Mouse (Mus musculus): Measurements from ENCODE around the gene Whamm. TPM values are rescaled to one million over a fixed set of nuclear protein-coding genes. Genes with fewer than 3 reads are reported as not detected.

Gene Whamm
- total RNA-seq (2023): 18.1 and 23.5 TPM in 2 replicates

DNA sequence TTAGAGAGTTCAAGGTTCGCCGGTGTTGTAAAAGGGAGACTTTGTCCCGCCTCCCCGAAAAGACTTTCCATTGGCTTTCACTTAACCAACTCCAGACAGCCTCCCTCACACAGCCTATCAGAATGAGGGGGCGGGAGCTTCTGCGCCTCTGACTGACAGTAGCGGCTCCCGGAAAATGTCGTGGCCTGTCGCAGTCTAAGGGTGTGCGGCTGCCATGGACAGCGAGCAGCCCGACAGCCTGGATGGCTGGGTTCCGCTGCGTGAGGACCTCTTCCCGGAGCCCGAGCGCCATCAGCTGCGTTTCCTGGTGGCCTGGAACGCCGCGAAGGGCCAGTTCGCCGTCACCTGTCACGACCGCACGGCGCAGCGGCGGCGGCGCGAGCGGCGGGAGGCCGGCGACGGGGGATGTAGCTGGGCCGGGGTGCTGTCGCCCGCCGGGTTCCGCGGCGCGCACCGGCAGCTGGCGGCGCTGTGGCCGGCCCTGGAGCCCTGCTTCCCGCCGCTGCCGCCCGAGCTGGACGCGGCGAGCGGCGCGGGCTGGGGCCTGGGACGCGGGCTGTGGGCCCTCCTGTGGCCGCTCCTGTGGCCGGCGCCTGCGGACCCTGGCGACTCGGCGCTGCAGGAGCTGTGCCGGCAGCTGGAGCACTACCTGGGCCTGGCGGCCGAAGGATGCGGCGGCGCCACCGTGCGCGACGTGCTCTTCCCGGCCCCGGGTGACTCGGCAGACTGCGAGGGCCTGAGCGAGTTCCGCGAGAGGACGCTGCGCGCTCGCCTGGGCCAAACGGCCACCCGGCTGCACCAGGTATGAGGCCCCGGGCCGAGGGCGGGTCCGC is at the start of gene Whamm:
Gene Whamm, plus strand, starts transcription at position 159 of the 833 bp plus-strand sequence.

DNA sequence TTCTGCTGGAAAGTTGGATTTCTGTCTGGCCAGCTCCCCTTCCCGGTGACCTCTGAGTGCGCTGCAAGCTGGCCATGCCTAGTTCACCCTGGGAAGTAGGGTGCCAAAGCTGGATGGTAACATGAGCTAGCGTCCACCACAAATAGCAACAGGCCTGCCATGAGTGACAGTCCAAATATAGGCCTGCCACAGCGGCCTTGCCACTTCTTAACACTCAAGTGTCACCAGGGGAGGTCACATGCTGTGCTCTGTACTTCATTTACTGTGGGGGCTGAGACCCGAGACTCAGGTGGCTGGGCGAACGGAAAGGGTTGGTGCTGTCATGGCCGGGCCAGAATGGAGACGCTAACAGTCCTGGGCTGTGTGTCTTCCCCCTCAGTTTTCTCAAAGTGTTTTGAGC is 4.2 kb upstream of the Whamm start, which contains the start of gene Fsd2:
Gene Fsd2, minus strand, starts transcription at position 53 of the 400 bp plus-strand sequence.

Other genes with a start within 250 kb of the Whamm start
- gene Rps17, start 226.0 kb upstream of the Whamm start, total RNA-seq (2023): 459 and 559 TPM in 2 replicates
- gene Cpeb1, start 115.8 kb upstream of the Whamm start, total RNA-seq (2023): 0.47 TPM in 1 of 2 replicates, not detected in the other
- not detected in 2 replicates for gene Ap3b2, start 77.3 kb upstream of the Whamm start, total RNA-seq (2023)
- not detected in 2 replicates for gene BC048679, start 73.0 kb upstream of the Whamm start, total RNA-seq (2023)
- not detected in 2 replicates for gene Fsd2, start 4.3 kb upstream of the Whamm start, total RNA-seq (2023)
- gene Homer2, start 136.3 kb downstream of the Whamm start, total RNA-seq (2023): not detected in 2 replicates
- gene Ramac, start 191.7 kb downstream of the Whamm start, total RNA-seq (2023): 59.8 and 63.1 TPM in 2 replicates
- 8.8 and 10.9 TPM in 2 replicates for gene 3110040N11Rik, start 218.2 kb downstream of the Whamm start, total RNA-seq (2023)